Mouse (Mus musculus): ENCODE data around the gene Tmem115. TPM values are rescaled to one million over a fixed set of nuclear protein-coding genes. Genes with fewer than 3 reads are reported as not detected.
"Not testable (repeated sequence)": the region's sequence is repeated elsewhere in the genome, so short reads cannot be mapped to it uniquely, and the experiment has no call there.

The Tmem115 gene
- polyA plus RNA-seq, 1 experiment, result 24.4 TPM

- H3K36me3 ChIP-seq (replicated peaks; ENCODE audit: low read length), result peaks cover 31% of the 10 kb centered on the region
- peaks cover 66% of the 10 kb centered on the region for H3K4me1 ChIP-seq
- no peak for TF ChIP-seq GATA1 (IDR thresholded peaks at IDR 0.05; ENCODE audit: borderline replicate concordance, low read length)
- peak; percentile 13; the same call in 1 of the 2 replicates for TF ChIP-seq FLI1 (IDR thresholded peaks at IDR 0.05; ENCODE audit: low read length)
- peak overlapping the region; percentile 96 for H3K4me3 ChIP-seq (replicated peaks)
- H3K27me3 ChIP-seq (replicated peaks), result peaks cover 3% of the 10 kb centered on the region
- no peaks in the 10 kb centered on the region for H3K9me3 ChIP-seq
Measured at GRCm38 (mm10) chr9:107554319-107554825, 20.6 kb downstream of the Tmem115 start.

- Histone ChIP-seq H3K4me3 (replicated peaks) (peak overlapping the region; percentile 96), H3K36me3 (replicated peaks; ENCODE audit: low read length) (peaks cover 37% of the 10 kb centered on the region), H3K9me3 (no peaks in the 10 kb centered on the region), H3K4me1 (peaks cover 61% of the 10 kb centered on the region), H3K27me3 (replicated peaks) (no peaks in the 10 kb centered on the region)
- TF ChIP-seq FLI1 (IDR thresholded peaks at IDR 0.05; ENCODE audit: low read length) (no peak), GATA1 (IDR thresholded peaks at IDR 0.05; ENCODE audit: borderline replicate concordance, low read length) (no peak)
Measured at GRCm38 (mm10) chr9:107555031-107555457, 21.3 kb downstream of the Tmem115 start.

- Histone ChIP-seq H3K36me3 (replicated peaks; ENCODE audit: low read length) (peaks cover 44% of the 10 kb centered on the region), H3K27me3 (replicated peaks) (no peaks in the 10 kb centered on the region), H3K4me3 (replicated peaks) (peak overlapping the region; percentile 96), H3K9me3 (no peaks in the 10 kb centered on the region), H3K4me1 (peaks cover 54% of the 10 kb centered on the region)
- TF ChIP-seq GATA1 (IDR thresholded peaks at IDR 0.05; ENCODE audit: borderline replicate concordance, low read length) (no peak), FLI1 (IDR thresholded peaks at IDR 0.05; ENCODE audit: low read length) (no peak)
Measured at GRCm38 (mm10) chr9:107555701-107556100, 22.0 kb downstream of the Tmem115 start.

- Histone ChIP-seq H3K27me3 (replicated peaks) (no peaks in the 10 kb centered on the region), H3K4me1 (peaks cover 51% of the 10 kb centered on the region), H3K4me3 (replicated peaks) (peak overlapping the region; percentile 96), H3K36me3 (replicated peaks; ENCODE audit: low read length) (peaks cover 50% of the 10 kb centered on the region), H3K9me3 (no peaks in the 10 kb centered on the region)
- TF ChIP-seq GATA1 (IDR thresholded peaks at IDR 0.05; ENCODE audit: borderline replicate concordance, low read length) (no peak), FLI1 (IDR thresholded peaks at IDR 0.05; ENCODE audit: low read length) (no peak)
Measured at GRCm38 (mm10) chr9:107556346-107556745, 22.6 kb downstream of the Tmem115 start.

GRCm38 (mm10) chr9:107563029-107563581, 29.4 kb downstream of the Tmem115 start, which contains the start of gene Tusc2:
Gene Tusc2 (plus strand): TSS chr9:107563255.
- Histone ChIP-seq H3K36me3 (replicated peaks; ENCODE audit: low read length) (peaks cover 67% of the 10 kb centered on the region), H3K27me3 (replicated peaks) (no peaks in the 10 kb centered on the region), H3K9me3 (no peaks in the 10 kb centered on the region), H3K4me1 (peaks cover 65% of the 10 kb centered on the region), H3K4me3 (replicated peaks) (peak within 1 kb of the TSS; percentile 96)
- no peak for TF ChIP-seq GATA1 (IDR thresholded peaks at IDR 0.05; ENCODE audit: borderline replicate concordance, low read length)
- no peak for TF ChIP-seq FLI1 (IDR thresholded peaks at IDR 0.05; ENCODE audit: low read length)

- Histone ChIP-seq H3K4me1 (peaks cover 82% of the 10 kb centered on the region), H3K36me3 (replicated peaks; ENCODE audit: low read length) (peaks cover 47% of the 10 kb centered on the region)
- H3K4me3 ChIP-seq (replicated peaks); H3K9me3 ChIP-seq; H3K27me3 ChIP-seq (replicated peaks): not testable (repeated sequence)
Measured at GRCm38 (mm10) chr9:107565556-107565955, 31.8 kb downstream of the Tmem115 start.

- H3K9me3 ChIP-seq, result no peaks in the 10 kb centered on the region
- H3K4me3 ChIP-seq (replicated peaks), result peak overlapping the region; percentile 40
- H3K36me3 ChIP-seq (replicated peaks; ENCODE audit: low read length), result peaks cover 47% of the 10 kb centered on the region
- TF ChIP-seq FLI1 (IDR thresholded peaks at IDR 0.05; ENCODE audit: low read length), result no peak
- TF ChIP-seq GATA1 (IDR thresholded peaks at IDR 0.05; ENCODE audit: borderline replicate concordance, low read length), result no peak
- H3K4me1 ChIP-seq, result peaks cover 88% of the 10 kb centered on the region
- no peaks in the 10 kb centered on the region for H3K27me3 ChIP-seq (replicated peaks)
Measured at GRCm38 (mm10) chr9:107566041-107566709, 32.4 kb downstream of the Tmem115 start.

- Histone ChIP-seq H3K4me3 (replicated peaks) (peak overlapping the region; percentile 66), H3K4me1 (peaks cover 88% of the 10 kb centered on the region), H3K36me3 (replicated peaks; ENCODE audit: low read length) (peaks cover 47% of the 10 kb centered on the region), H3K27me3 (replicated peaks) (no peaks in the 10 kb centered on the region), H3K9me3 (no peaks in the 10 kb centered on the region)
- TF ChIP-seq GATA1 (IDR thresholded peaks at IDR 0.05; ENCODE audit: borderline replicate concordance, low read length) (no peak), FLI1 (IDR thresholded peaks at IDR 0.05; ENCODE audit: low read length) (no peak)
Measured at GRCm38 (mm10) chr9:107566855-107567254, 33.1 kb downstream of the Tmem115 start.

GRCm38 (mm10) chr9:107567702-107568319, 34.1 kb downstream of the Tmem115 start, which contains the start of gene Hyal2:
Gene Hyal2 (plus strand): TSS chr9:107567945.
- Histone ChIP-seq H3K4me3 (replicated peaks) (peak within 1 kb of the TSS; percentile 96), H3K9me3 (no peaks in the 10 kb centered on the region), H3K36me3 (replicated peaks; ENCODE audit: low read length) (peaks cover 51% of the 10 kb centered on the region), H3K4me1 (peaks cover 84% of the 10 kb centered on the region), H3K27me3 (replicated peaks) (no peaks in the 10 kb centered on the region)
- TF ChIP-seq GATA1 (IDR thresholded peaks at IDR 0.05; ENCODE audit: borderline replicate concordance, low read length), result no peak
- TF ChIP-seq FLI1 (IDR thresholded peaks at IDR 0.05; ENCODE audit: low read length), result no peak

All from megakaryocyte, embryonic 14.5 days (primary cell).